Mouse (Mus musculus) cerebellum, adult 18-20 months (tissue): ENCODE measurements around the gene Col5a3.

ENCODE experiments used
- DNase-seq, 2 experiments: peaks; one replicate each; pipeline ENCODE4 v3.0.0; 2021

Col5a3 gene

GRCm38 (mm10) chr9:20805159-20805495 lies 9.7 kb downstream of the Col5a3 start:
- peak; percentile 7 to 8 for DNase-seq

- peak; percentile 26 to 33 for DNase-seq
These were observed 10.4 kb downstream of the Col5a3 start for GRCm38 (mm10) chr9:20804266-20805158.

GRCm38 (mm10) chr9:20794108-20794806 lies 20.6 kb downstream of the Col5a3 start:
- peak; percentile 13 to 32 for DNase-seq

GRCm38 (mm10) chr9:20790345-20790744 lies 24.5 kb downstream of the Col5a3 start:
- no peak for DNase-seq

- no peak for DNase-seq
These were observed 25.2 kb downstream of the Col5a3 start for GRCm38 (mm10) chr9:20789651-20790050.

- DNase-seq = no peak
These were observed 26.9 kb downstream of the Col5a3 start for GRCm38 (mm10) chr9:20787992-20788391.

- DNase-seq = no peak
These were observed 29.8 kb downstream of the Col5a3 start for GRCm38 (mm10) chr9:20785055-20785454.

GRCm38 (mm10) chr9:20781286-20781685 lies 33.6 kb downstream of the Col5a3 start:
- DNase-seq = no peak

GRCm38 (mm10) chr9:20765274-20765673 lies 49.6 kb downstream of the Col5a3 start:
- DNase-seq = no peak

- no peak for DNase-seq
These were observed 51.8 kb downstream of the Col5a3 start for GRCm38 (mm10) chr9:20763099-20763498.

GRCm38 (mm10) chr9:20762197-20762961 lies 52.5 kb downstream of the Col5a3 start:
- DNase-seq = no peak

- DNase-seq = no peak
These were observed 53.5 kb downstream of the Col5a3 start for GRCm38 (mm10) chr9:20761388-20761787.

- no peak for DNase-seq
These were observed 54.1 kb downstream of the Col5a3 start for GRCm38 (mm10) chr9:20760813-20761212.

- no peak for DNase-seq
These were observed 56.0 kb downstream of the Col5a3 start for GRCm38 (mm10) chr9:20758896-20759295.

GRCm38 (mm10) chr9:20758243-20758642 lies 56.6 kb downstream of the Col5a3 start:
- no peak for DNase-seq

GRCm38 (mm10) chr9:20757087-20757955 lies 57.5 kb downstream of the Col5a3 start:
- DNase-seq = peak; percentile 50 to 57

- DNase-seq = no peak
These were observed 58.7 kb downstream of the Col5a3 start for GRCm38 (mm10) chr9:20756081-20756700.

GRCm38 (mm10) chr9:20754335-20754734 lies 60.5 kb downstream of the Col5a3 start:
- no peak for DNase-seq

- DNase-seq = peak in 1 of 2 experiments; percentile 25
These were observed 63.3 kb downstream of the Col5a3 start for GRCm38 (mm10) chr9:20751477-20752029.

GRCm38 (mm10) chr9:20749213-20749612 lies 65.7 kb downstream of the Col5a3 start:
- no peak for DNase-seq

GRCm38 (mm10) chr9:20748540-20748939 lies 66.3 kb downstream of the Col5a3 start:
- no peak for DNase-seq
